Mouse (Mus musculus) liver, adult 2 months (tissue): ENCODE data around the gene Sf3a1.

Source experiments
- CTCF ChIP-seq: fragments of 200-500 bp; IDR thresholded peaks from 2 replicates; pipeline ENCODE4 v1.5.1; 2011; ENCODE audit warnings: low read depth, low read length, control low read depth
- POLR2A ChIP-seq: fragments of 200-500 bp; IDR thresholded peaks from 2 replicates; pipeline ENCODE4 v1.6.1; 2011; ENCODE audit warnings: low read length, control low read depth; ENCODE audit not compliant: insufficient read depth; ENCODE audit errors: extremely low read depth

DNA sequence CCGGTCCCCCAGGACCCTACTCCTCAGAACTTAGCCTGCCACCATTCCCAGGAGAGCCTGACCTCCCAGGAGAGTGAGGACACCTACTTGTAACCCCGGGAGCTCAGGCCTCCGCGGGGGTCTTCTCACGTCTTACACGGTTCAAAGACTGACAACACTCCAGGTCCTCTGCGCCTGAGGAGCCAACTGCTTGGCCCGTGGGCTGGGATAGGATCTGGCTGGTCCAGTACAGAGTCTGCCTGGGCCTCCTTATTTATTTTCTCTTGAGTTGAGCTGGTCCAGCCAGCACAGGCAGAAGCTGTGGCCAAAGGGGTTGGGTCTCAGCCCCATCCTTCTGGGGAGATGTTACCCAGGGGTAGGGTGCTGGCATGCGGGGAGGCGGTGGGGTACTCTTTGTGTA, 54.9 kb downstream of the Sf3a1 start:
- TF ChIP-seq CTCF (no peak), POLR2A (no peak)
